In the genomic region with DNA sequence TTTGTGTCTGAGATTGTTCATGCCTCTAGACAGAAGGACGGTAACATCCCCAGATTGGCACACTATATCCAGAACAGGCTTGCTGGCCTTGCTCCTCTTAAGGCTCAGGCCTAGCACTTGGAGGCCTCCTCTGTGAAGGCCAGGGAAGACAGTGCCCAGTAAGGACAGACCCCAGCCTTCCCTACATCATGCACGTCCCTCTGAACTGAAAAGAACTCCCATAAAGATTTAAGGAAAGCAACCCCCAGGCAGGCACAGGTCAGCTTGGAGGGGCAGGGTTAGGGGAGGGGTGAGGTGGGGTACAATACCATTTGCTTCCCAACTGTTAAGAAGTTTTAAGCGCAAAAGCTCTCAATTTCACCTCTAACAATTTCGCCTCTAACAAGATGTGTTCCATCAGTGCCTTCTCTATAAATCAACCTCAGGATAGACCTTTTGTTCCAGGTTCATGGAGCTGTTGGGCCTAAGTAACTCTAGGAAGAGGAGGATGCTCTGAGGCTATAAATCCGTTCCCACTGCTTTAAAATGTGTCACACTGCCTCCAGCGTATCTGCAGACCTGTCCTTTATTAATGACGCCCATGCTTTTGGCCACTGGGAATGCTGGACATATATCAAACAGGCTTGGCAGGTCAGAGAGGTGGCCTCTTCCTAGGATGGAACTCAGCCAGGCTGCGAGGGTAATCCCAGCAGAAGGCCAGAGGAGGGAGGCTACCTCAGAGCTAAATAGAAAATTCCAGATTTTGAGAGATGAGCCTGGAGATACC, we compare ENCODE assay signal across 18 mouse cellular contexts.
A peak's percentile ranks its signal among the peaks of the same experiment; 100 is the strongest.
DNase-seq lines count a peak whose midpoint lies in the region; ATAC-seq and TF ChIP-seq lines count a peak whose summit lies in the region.
"Had no signal": no experiment of that assay in that cellular context is flagged by ENCODE, and none has a peak within 500 bp of the region (broad histone marks: within the 10 kb centered on the region; RNA-seq: fewer than 3 reads in every experiment).

No protein-coding gene starts in this region.

- H3K27ac ChIP-seq in cerebellum, adult 2 months (ENCODE audit: insufficient read depth, low read length) = no peak overlapping the region
- H3K27ac ChIP-seq in forebrain, embryonic 10.5 days = no peak overlapping the region
- H3K27ac ChIP-seq in forebrain, postnatal 0 days (ENCODE audit: low read depth, low read length) = no peak overlapping the region
- H3K27ac ChIP-seq: hindbrain, embryonic 10.5 days; hindbrain, postnatal 0 days; limb, embryonic 13.5 days; liver, embryonic 13.5 days; midbrain, embryonic 13.5 days had no signal

- no peak for ATAC-seq in forebrain, postnatal 0 days
- ATAC-seq: forebrain, embryonic 16.5 days; hindbrain, postnatal 0 days; midbrain, embryonic 13.5 days had no signal

- H3K4me1 ChIP-seq in cerebellum, adult 2 months (ENCODE audit: control insufficient read depth, insufficient read depth, low read length) = peaks cover 8% of the 10 kb centered on the region
- no peaks in the 10 kb centered on the region for H3K4me1 ChIP-seq in forebrain, embryonic 10.5 days
- H3K4me1 ChIP-seq in forebrain, postnatal 0 days (ENCODE audit: insufficient read depth) = no peaks in the 10 kb centered on the region
- H3K4me1 ChIP-seq: hindbrain, embryonic 10.5 days; liver, embryonic 13.5 days; midbrain, embryonic 13.5 days had no signal

- peak; percentile 17 to 51 for DNase-seq in cerebellum, adult 2 months
- no peak for DNase-seq in cerebellum, postnatal 4 days (ENCODE audit: low spot score in 2 of 2)
- peak; percentile 6 for DNase-seq in forebrain, embryonic 10.5 days (ENCODE audit: extremely low spot score, low spot score)
- no peak for DNase-seq in forebrain, postnatal 0 days
- DNase-seq in kidney, postnatal 10 days = peak; percentile 24
- no peak for DNase-seq in kidney, adult 18-20 months
- peak; percentile 19 to 35 for DNase-seq in adrenal gland, postnatal 36 days
- no peak for DNase-seq in layer of hippocampus, postnatal 25 days (ENCODE audit: extremely low spot score in 1 of 2, low spot score in 1 of 2)
- DNase-seq: gastrocnemius, postnatal 36 days; liver, embryonic 13.5 days; right cerebral cortex, postnatal 14 days; spleen, adult 18-20 months; thymus, postnatal 25 days had no signal

- no peak for TF ChIP-seq CTCF in cerebellum, adult 2 months (IDR thresholded peaks at IDR 0.05; ENCODE audit: borderline replicate concordance, insufficient read depth, low read depth, low read length)
- TF ChIP-seq CTCF in forebrain, postnatal 0 days (IDR thresholded peaks at IDR 0.05; ENCODE audit: low read depth) = no peak

- H3K36me3 ChIP-seq in forebrain, embryonic 10.5 days (replicated peaks) = no peaks in the 10 kb centered on the region
- no peaks in the 10 kb centered on the region for H3K36me3 ChIP-seq in forebrain, postnatal 0 days (ENCODE audit: insufficient read depth)
- H3K36me3 ChIP-seq: hindbrain, embryonic 10.5 days; limb, embryonic 13.5 days; liver, embryonic 13.5 days; midbrain, embryonic 13.5 days had no signal

- H3K4me2 ChIP-seq in forebrain, postnatal 0 days (ENCODE audit: low read depth) = no peak overlapping the region
- H3K4me2 ChIP-seq: limb, embryonic 13.5 days; liver, embryonic 13.5 days; midbrain, embryonic 13.5 days had no signal

- H3K9me3 ChIP-seq in forebrain, embryonic 10.5 days = no peaks in the 10 kb centered on the region
- no peaks in the 10 kb centered on the region for H3K9me3 ChIP-seq in forebrain, postnatal 0 days (ENCODE audit: low read length)
- H3K9me3 ChIP-seq: hindbrain, embryonic 10.5 days; liver, embryonic 13.5 days; midbrain, embryonic 13.5 days had no signal

- WGBS in cerebellum, adult 2 months = 72% methylated on average over 8 of the region's 8 CpGs
- 89% methylated on average over 8 of the region's 8 CpGs for WGBS in forebrain, embryonic 10.5 days
- WGBS in forebrain, postnatal 0 days = 90% methylated on average over 8 of the region's 8 CpGs

- no peak overlapping the region for H3K9ac ChIP-seq in forebrain, postnatal 0 days
- H3K9ac ChIP-seq: limb, embryonic 13.5 days; liver, embryonic 13.5 days; midbrain, embryonic 13.5 days had no signal

- no peak overlapping the region for H3K4me3 ChIP-seq in cerebellum, adult 2 months (replicated peaks; ENCODE audit: insufficient read depth, low read depth, low read length)
- no peak overlapping the region for H3K4me3 ChIP-seq in forebrain, embryonic 10.5 days
- H3K4me3 ChIP-seq in forebrain, postnatal 0 days (ENCODE audit: low read depth, low read length) = no peak overlapping the region
- H3K4me3 ChIP-seq: hindbrain, embryonic 10.5 days; limb, embryonic 13.5 days; liver, embryonic 13.5 days; midbrain, embryonic 13.5 days had no signal

- TF ChIP-seq POLR2A in cerebellum, adult 2 months (IDR thresholded peaks at IDR 0.05; ENCODE audit: borderline replicate concordance, insufficient read depth, low read length) = no peak

- no peaks in the 10 kb centered on the region for H3K27me3 ChIP-seq in cerebellum, adult 2 months (ENCODE audit: control insufficient read depth, insufficient read depth, low read length)
- H3K27me3 ChIP-seq in forebrain, embryonic 10.5 days (ENCODE audit: poor library complexity, severe bottlenecking) = no peaks in the 10 kb centered on the region
- no peaks in the 10 kb centered on the region for H3K27me3 ChIP-seq in forebrain, postnatal 0 days (ENCODE audit: insufficient read depth, low read length)
- H3K27me3 ChIP-seq: limb, embryonic 13.5 days; liver, embryonic 13.5 days; midbrain, embryonic 13.5 days had no signal

Comparison
In these comparisons a context has a peak if more than half of its experiments do, and no peak if none do; other contexts are left out.
1. DNase-seq: peak in cerebellum, adult 2 months (2 of 2), forebrain, embryonic 10.5 days (single experiment), kidney, postnatal 10 days (single experiment) and adrenal gland, postnatal 36 days (2 of 2); none in cerebellum, postnatal 4 days (0 of 2), forebrain, postnatal 0 days (single experiment), kidney, adult 18-20 months (single experiment) and layer of hippocampus, postnatal 25 days (0 of 2).